Mouse (Mus musculus) hindbrain, postnatal 0 days (tissue): ENCODE measurements around the gene Lmtk3. TPM values are rescaled to one million over a fixed set of nuclear protein-coding genes. Genes with fewer than 3 reads are reported as not detected.
A peak's percentile ranks its signal among the peaks of the same experiment; 100 is the strongest.

ENCODE experiments used
- ATAC-seq: fragments of 200-750 bp; cut with Nextera tagmentation; 2 replicates; pipeline ENCODE4 v1.8.0; 2017; ENCODE audit warnings: mild to moderate bottlenecking, moderate TSS enrichment, moderate library complexity
- DNase-seq: peaks from one replicate; pipeline ENCODE4 v3.0.0-alpha.2; 2015; ENCODE audit warnings: low spot score
- H3K27ac ChIP-seq: fragments of 300-500 bp; sonication (generic); 2 replicates; pipeline ENCODE4 v1.5.1; 2014; ENCODE audit warnings: mild to moderate bottlenecking
- H3K27me3 ChIP-seq: fragments of 300-500 bp; sonication (generic); 2 replicates; pipeline ENCODE4 v1.6.1; 2014; ENCODE audit warnings: low read length, mixed read lengths; ENCODE audit not compliant: insufficient read depth
- H3K36me3 ChIP-seq: fragments of 300-500 bp; sonication (generic); 2 replicates; pipeline ENCODE4 v1.6.1; 2014; ENCODE audit warnings: low read length, mixed read lengths; ENCODE audit not compliant: insufficient read depth
- H3K4me1 ChIP-seq: fragments of 300-500 bp; sonication (generic); 2 replicates; pipeline ENCODE4 v1.6.1; 2014; ENCODE audit warnings: antibody characterized with exemption, low read length, mixed read lengths; ENCODE audit not compliant: insufficient read depth
- H3K4me2 ChIP-seq: fragments of 300-500 bp; sonication (generic); 2 replicates; pipeline ENCODE4 v1.6.1; 2014; ENCODE audit warnings: low read depth, mild to moderate bottlenecking, low read length, moderate library complexity, mixed read lengths
- H3K4me3 ChIP-seq: fragments of 300-500 bp; sonication (generic); 2 replicates; pipeline ENCODE4 v1.5.1; 2014; ENCODE audit warnings: low read length
- H3K9ac ChIP-seq: fragments of 300-500 bp; sonication (generic); replicated peaks from 2 replicates; pipeline ENCODE4 v1.6.1; 2014; ENCODE audit warnings: mild to moderate bottlenecking, low read length, moderate library complexity, mixed read lengths
- H3K9me3 ChIP-seq: fragments of 300-500 bp; sonication (generic); 2 replicates; pipeline ENCODE4 v1.6.1; 2016; ENCODE audit warnings: low read length, mixed read lengths
- CTCF ChIP-seq: IDR thresholded peaks from 2 replicates; pipeline ENCODE4 v1.5.1; 2016; ENCODE audit warnings: antibody characterized with exemption, control low read depth, low read depth
- WGBS: fragments of 180-500 bp; shearing (Covaris S2); extraction: QIAGEN DNeasy Blood & Tissue Kit; methylation state at CpG from one replicate; pipeline ENCODE4 v1.1.7; 2014; 5-methylcytosine and 5-hydroxymethylcytosine counted together
- polyA plus RNA-seq: library from polyadenylated mRNA; unstranded; fragments of >200 nt; fragmentation: Nextera tagmentation; extraction: Ambion mirVana; gene quantifications from 2 replicates; pipeline ENCODE4 v1.2.1, GENCODE M21; 2015
- total RNA-seq: library from RNA; depleted of rRNA; stranded (reverse); fragments of >200 nt; gene quantifications from 2 replicates; pipeline ENCODE4 v1.2.3, GENCODE M21; 2014; rRNA removed

Lmtk3 gene
- total and polyA plus RNA-seq, 2 experiments from 2014 or later: 13.6 to 125 TPM

- no peak overlapping the region; the same call in 1 of the 2 replicates for H3K9ac ChIP-seq
- TF ChIP-seq CTCF: no peak
- H3K9me3 ChIP-seq: no peaks in the 10 kb centered on the region
- peak overlapping the region; percentile 20 for H3K4me3 ChIP-seq
- peaks cover 4% of the 10 kb centered on the region; the same call in 1 of the 2 replicates for H3K36me3 ChIP-seq
- peaks cover 21% of the 10 kb centered on the region for H3K27me3 ChIP-seq
- DNase-seq (no peak), ATAC-seq (no peak)
- H3K4me2 ChIP-seq: peak overlapping the region; percentile 36
- WGBS: 8% methylated on average over 56 of the region's 86 CpGs
- 0 out of 2 replicates have a peak, but pooled peaks cover 4% of the 10 kb centered on the region for H3K4me1 ChIP-seq
- H3K27ac ChIP-seq: no peak overlapping the region; the same call in 1 of the 2 replicates
Observed at GRCm38 (mm10) chr7:45833148-45833790, 49.7 kb downstream of the Lmtk3 start.

- H3K27me3 ChIP-seq: peaks cover 21% of the 10 kb centered on the region
- 0 out of 2 replicates have a peak, but pooled peaks cover 4% of the 10 kb centered on the region for H3K4me1 ChIP-seq
- H3K4me3 ChIP-seq: peak overlapping the region; percentile 20
- no peak for ATAC-seq
- no peaks in the 10 kb centered on the region for H3K9me3 ChIP-seq
- H3K9ac ChIP-seq: no peak overlapping the region
- no peaks in the 10 kb centered on the region; the same call in 1 of the 2 replicates for H3K36me3 ChIP-seq
- H3K4me2 ChIP-seq: peak overlapping the region; percentile 36; the same call in 1 of the 2 replicates
- WGBS: 12% methylated on average over 26 of the region's 31 CpGs
- DNase-seq: no peak
- TF ChIP-seq CTCF: no peak
- no peak overlapping the region for H3K27ac ChIP-seq
Observed at GRCm38 (mm10) chr7:45833924-45834323, 50.4 kb downstream of the Lmtk3 start.

- H3K9ac ChIP-seq: no peak overlapping the region
- H3K4me3 ChIP-seq: no peak overlapping the region
- H3K4me1 ChIP-seq: no peaks in the 10 kb centered on the region
- H3K4me2 ChIP-seq: no peak overlapping the region
- DNase-seq: no peak
- no peak for TF ChIP-seq CTCF
- H3K27ac ChIP-seq: no peak overlapping the region
- 0 out of 2 replicates have a peak, but pooled peaks cover 6% of the 10 kb centered on the region for H3K27me3 ChIP-seq
- no peak for ATAC-seq
- H3K36me3 ChIP-seq: no peaks in the 10 kb centered on the region
- no peaks in the 10 kb centered on the region for H3K9me3 ChIP-seq
- 86% methylated on average over 10 of the region's 10 CpGs for WGBS
Observed at GRCm38 (mm10) chr7:45842950-45843744, 59.6 kb downstream of the Lmtk3 start.

GRCm38 (mm10) chr7:45848447-45849027 lies 65.0 kb downstream of the Lmtk3 start:
- H3K36me3 ChIP-seq: no peaks in the 10 kb centered on the region; the same call in 1 of the 2 replicates
- H3K4me1 ChIP-seq: no peaks in the 10 kb centered on the region
- no peak for TF ChIP-seq CTCF
- no peak for ATAC-seq
- no peak for DNase-seq
- no peaks in the 10 kb centered on the region for H3K9me3 ChIP-seq
- no peak overlapping the region for H3K27ac ChIP-seq
- H3K4me2 ChIP-seq: no peak overlapping the region
- H3K9ac ChIP-seq: no peak overlapping the region
- no peak overlapping the region for H3K4me3 ChIP-seq
- no peaks in the 10 kb centered on the region for H3K27me3 ChIP-seq
- WGBS: 20% methylated on average over 6 of the region's 6 CpGs

GRCm38 (mm10) chr7:45850661-45851060 lies 67.1 kb downstream of the Lmtk3 start:
- Histone ChIP-seq H3K4me2 (no peak overlapping the region), H3K9ac (no peak overlapping the region), H3K27me3 (no peaks in the 10 kb centered on the region), H3K4me3 (no peak overlapping the region), H3K27ac (no peak overlapping the region), H3K4me1 (no peaks in the 10 kb centered on the region), H3K36me3 (no peaks in the 10 kb centered on the region; the same call in 1 of the 2 replicates), H3K9me3 (no peaks in the 10 kb centered on the region)
- no peak for DNase-seq
- WGBS: 75% methylated on average over 3 of the region's 3 CpGs
- TF ChIP-seq CTCF: no peak
- no peak for ATAC-seq

GRCm38 (mm10) chr7:45853089-45853488 lies 69.6 kb downstream of the Lmtk3 start:
- ATAC-seq (no peak), DNase-seq (no peak)
- TF ChIP-seq CTCF: no peak
- H3K4me3 ChIP-seq: no peak overlapping the region
- no peaks in the 10 kb centered on the region for H3K4me1 ChIP-seq
- no peak overlapping the region for H3K4me2 ChIP-seq
- H3K27ac ChIP-seq: no peak overlapping the region
- H3K9me3 ChIP-seq: no peaks in the 10 kb centered on the region
- H3K36me3 ChIP-seq: no peaks in the 10 kb centered on the region; the same call in 1 of the 2 replicates
- no peak overlapping the region for H3K9ac ChIP-seq
- WGBS: 85% methylated on average over 12 of the region's 12 CpGs
- H3K27me3 ChIP-seq: no peaks in the 10 kb centered on the region

Other genes starting within 250 kb of the Lmtk3 start
- 0.68 TPM in 1 of 2 replicates, not detected in the other for gene Hsd17b14, start 228.8 kb upstream of the Lmtk3 start, total RNA-seq
- 0.54 and 0.89 TPM in 2 replicates for gene Hsd17b14, start 228.8 kb upstream of the Lmtk3 start, polyA plus RNA-seq
- 11.1 and 17.8 TPM in 2 replicates for gene Bcat2, start 213.6 kb upstream of the Lmtk3 start, total RNA-seq
- 19.0 and 19.6 TPM in 2 replicates for gene Bcat2, start 213.6 kb upstream of the Lmtk3 start, polyA plus RNA-seq
- not detected in 2 replicates for gene Fgf21, start 168.2 kb upstream of the Lmtk3 start, total RNA-seq
- gene Fgf21, start 168.2 kb upstream of the Lmtk3 start, polyA plus RNA-seq: not detected in 2 replicates
- 0.18 TPM in 1 of 2 replicates, not detected in the other for gene Fut1, start 166.4 kb upstream of the Lmtk3 start, total RNA-seq
- gene Fut1, start 166.4 kb upstream of the Lmtk3 start, polyA plus RNA-seq: not detected in 2 replicates
- gene Izumo1, start 161.9 kb upstream of the Lmtk3 start, total RNA-seq: 0.10 and 0.54 TPM in 2 replicates
- 0.10 TPM in 1 of 2 replicates, not detected in the other for gene Izumo1, start 161.9 kb upstream of the Lmtk3 start, polyA plus RNA-seq
- 36.4 and 39.8 TPM in 2 replicates for gene Rasip1, start 156.2 kb upstream of the Lmtk3 start, total RNA-seq
- 18.7 TPM in 2 replicates for gene Rasip1, start 156.2 kb upstream of the Lmtk3 start, polyA plus RNA-seq
- 3.3 and 3.6 TPM in 2 replicates for gene Mamstr, start 143.8 kb upstream of the Lmtk3 start, total RNA-seq
- 2.9 and 3.9 TPM in 2 replicates for gene Mamstr, start 143.8 kb upstream of the Lmtk3 start, polyA plus RNA-seq
- gene Fut2, start 117.3 kb upstream of the Lmtk3 start, total RNA-seq: 0.32 TPM in 1 of 2 replicates, not detected in the other
- 0.15 and 0.67 TPM in 2 replicates for gene Fut2, start 117.3 kb upstream of the Lmtk3 start, polyA plus RNA-seq
- gene Ntn5, start 99.7 kb upstream of the Lmtk3 start, total RNA-seq: 0.94 TPM in 1 of 2 replicates, not detected in the other
- 0.68 and 0.80 TPM in 2 replicates for gene Ntn5, start 99.7 kb upstream of the Lmtk3 start, polyA plus RNA-seq
- 0.68 and 0.79 TPM in 2 replicates for gene Sec1, start 89.3 kb upstream of the Lmtk3 start, total RNA-seq
- 0.35 and 0.48 TPM in 2 replicates for gene Sec1, start 89.3 kb upstream of the Lmtk3 start, polyA plus RNA-seq
- 89.4 and 91.0 TPM in 2 replicates for gene Car11, start 83.9 kb upstream of the Lmtk3 start, total RNA-seq
- 76.9 and 78.2 TPM in 2 replicates for gene Car11, start 83.9 kb upstream of the Lmtk3 start, polyA plus RNA-seq
- gene Dbp, start 78.7 kb upstream of the Lmtk3 start, total RNA-seq: 4.2 and 12.2 TPM in 2 replicates
- 4.6 and 5.3 TPM in 2 replicates for gene Dbp, start 78.7 kb upstream of the Lmtk3 start, polyA plus RNA-seq
- 999 and 1,175 TPM in 2 replicates for gene Rpl18, start 68.3 kb upstream of the Lmtk3 start, total RNA-seq
- gene Rpl18, start 68.3 kb upstream of the Lmtk3 start, polyA plus RNA-seq: 519 and 535 TPM in 2 replicates
- gene Sphk2, start 65.7 kb upstream of the Lmtk3 start, total RNA-seq: 27.4 and 31.6 TPM in 2 replicates
- 17.8 and 18.5 TPM in 2 replicates for gene Sphk2, start 65.7 kb upstream of the Lmtk3 start, polyA plus RNA-seq
- 0.11 and 0.16 TPM in 2 replicates for gene Fam83e, start 62.5 kb upstream of the Lmtk3 start, total RNA-seq
- gene Fam83e, start 62.5 kb upstream of the Lmtk3 start, polyA plus RNA-seq: 0.09 and 0.25 TPM in 2 replicates
- gene Spaca4, start 57.9 kb upstream of the Lmtk3 start, total RNA-seq: not detected in 2 replicates
- not detected in 2 replicates for gene Spaca4, start 57.9 kb upstream of the Lmtk3 start, polyA plus RNA-seq
- gene Sult2b1, start 931 bp downstream of the Lmtk3 start, total RNA-seq: 4.7 and 12.1 TPM in 2 replicates
- 5.7 and 7.4 TPM in 2 replicates for gene Sult2b1, start 931 bp downstream of the Lmtk3 start, polyA plus RNA-seq
- gene Cyth2, start 30.8 kb downstream of the Lmtk3 start, total RNA-seq: 176 and 221 TPM in 2 replicates
- gene Cyth2, start 30.8 kb downstream of the Lmtk3 start, polyA plus RNA-seq: 209 and 216 TPM in 2 replicates
- gene Kcnj14, start 41.0 kb downstream of the Lmtk3 start, total RNA-seq: 0.97 and 1.4 TPM in 2 replicates
- 0.89 and 1.2 TPM in 2 replicates for gene Kcnj14, start 41.0 kb downstream of the Lmtk3 start, polyA plus RNA-seq
- 29.1 and 34.6 TPM in 2 replicates for gene Grwd1, start 47.2 kb downstream of the Lmtk3 start, total RNA-seq
- 44.6 and 48.6 TPM in 2 replicates for gene Grwd1, start 47.2 kb downstream of the Lmtk3 start, polyA plus RNA-seq
- gene Kdelr1, start 89.0 kb downstream of the Lmtk3 start, total RNA-seq: 161 and 196 TPM in 2 replicates
- gene Kdelr1, start 89.0 kb downstream of the Lmtk3 start, polyA plus RNA-seq: 45.9 and 50.2 TPM in 2 replicates
- gene Grin2d, start 94.6 kb downstream of the Lmtk3 start, total RNA-seq: 37.8 and 44.9 TPM in 2 replicates
- 4.1 and 4.4 TPM in 2 replicates for gene Grin2d, start 94.6 kb downstream of the Lmtk3 start, polyA plus RNA-seq
- gene Syngr4, start 113.0 kb downstream of the Lmtk3 start, total RNA-seq: not detected in 2 replicates
- gene Syngr4, start 113.0 kb downstream of the Lmtk3 start, polyA plus RNA-seq: 0.19 and 0.51 TPM in 2 replicates
- gene Tmem143, start 113.2 kb downstream of the Lmtk3 start, total RNA-seq: 39.2 and 48.8 TPM in 2 replicates
- 4.6 and 6.8 TPM in 2 replicates for gene Tmem143, start 113.2 kb downstream of the Lmtk3 start, polyA plus RNA-seq
- 4.9 and 15.3 TPM in 2 replicates for gene Emp3, start 137.7 kb downstream of the Lmtk3 start, total RNA-seq
- gene Emp3, start 137.7 kb downstream of the Lmtk3 start, polyA plus RNA-seq: 33.4 and 45.2 TPM in 2 replicates
- gene Ccdc114, start 140.3 kb downstream of the Lmtk3 start, total RNA-seq: 6.8 and 7.5 TPM in 2 replicates
- gene Ccdc114, start 140.3 kb downstream of the Lmtk3 start, polyA plus RNA-seq: 7.8 and 10.6 TPM in 2 replicates
- gene Abcc6, start 246.6 kb downstream of the Lmtk3 start, total RNA-seq: 0.58 and 1.2 TPM in 2 replicates
- 0.55 and 0.64 TPM in 2 replicates for gene Abcc6, start 246.6 kb downstream of the Lmtk3 start, polyA plus RNA-seq
- 53.6 and 61.5 TPM in 2 replicates for gene Nomo1, start 250.0 kb downstream of the Lmtk3 start, total RNA-seq
- 36.9 and 37.9 TPM in 2 replicates for gene Nomo1, start 250.0 kb downstream of the Lmtk3 start, polyA plus RNA-seq